Mouse (Mus musculus): ENCODE measurements around the gene Lamb3. TPM values are rescaled to one million over a fixed set of nuclear protein-coding genes. Genes with fewer than 3 reads are reported as not detected.
"Not testable (repeated sequence)": the region's sequence is repeated elsewhere in the genome, so short reads cannot be mapped to it uniquely, and the experiment has no call there.

Gene Lamb3
- total and polyA plus RNA-seq, 3 experiments = 0.03 to 0.30 (median 0.22) TPM

- Histone ChIP-seq H3K4me3 (ENCODE audit: low read depth, low read length) (no peak overlapping the region), H3K27me3 (ENCODE audit: insufficient read depth, low read length) (no peaks in the 10 kb centered on the region), H3K4me1 (ENCODE audit: insufficient read depth, low read depth, low read length) (no peaks in the 10 kb centered on the region), H3K9me3 (replicated peaks) (no peaks in the 10 kb centered on the region), H3K36me3 (replicated peaks) (no peaks in the 10 kb centered on the region)
- ATAC-seq (ENCODE audit: extremely low read depth, insufficient number of reproducible peaks, low FRiP score, poor library complexity, severe bottlenecking) (no peak), DNase-seq (ENCODE audit: low spot score) (no peak)
- TF ChIP-seq POLR2AphosphoS5 (IDR thresholded peaks at IDR 0.05; ENCODE audit: insufficient replicate concordance, low read depth, low read length) (no peak), TAL1 (conservative IDR thresholded peaks at IDR 0.05; ENCODE audit: low read depth, low read length) (no peak)
Measured at GRCm38 (mm10) chr1:193284228-193284779, 76.8 kb downstream of the Lamb3 start.

GRCm38 (mm10) chr1:193285766-193286325, 78.3 kb downstream of the Lamb3 start:
- H3K4me3 ChIP-seq (ENCODE audit: low read depth, low read length); DNase-seq (ENCODE audit: low spot score); H3K9me3 ChIP-seq (replicated peaks); H3K36me3 ChIP-seq (replicated peaks); ATAC-seq (ENCODE audit: extremely low read depth, insufficient number of reproducible peaks, low FRiP score, poor library complexity, severe bottlenecking); H3K4me1 ChIP-seq (ENCODE audit: insufficient read depth, low read depth, low read length); H3K27me3 ChIP-seq (ENCODE audit: insufficient read depth, low read length): not testable (repeated sequence)

DNA sequence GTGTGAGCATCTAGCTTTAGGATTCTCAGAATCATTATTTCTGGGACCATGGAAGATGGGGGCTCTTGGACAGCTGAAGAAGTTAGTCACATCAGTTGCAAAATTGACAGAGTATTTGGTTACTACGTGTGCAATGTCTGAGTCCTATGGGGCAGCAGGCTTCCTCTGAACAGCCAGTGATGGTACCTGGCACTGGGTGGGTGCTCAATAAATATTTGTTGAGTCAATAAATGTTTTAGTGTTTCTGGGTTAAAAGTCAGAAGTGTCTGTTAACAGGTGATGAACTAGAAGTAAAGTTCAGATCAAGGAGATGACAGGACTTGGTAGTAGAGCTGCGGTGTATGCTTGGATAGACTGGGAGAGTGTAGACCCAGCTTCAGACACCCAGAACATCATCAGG, 80.1 kb downstream of the Lamb3 start:
- DNase-seq (ENCODE audit: low spot score) = no peak
- no peaks in the 10 kb centered on the region for H3K4me1 ChIP-seq (ENCODE audit: insufficient read depth, low read depth, low read length)
- no peaks in the 10 kb centered on the region for H3K27me3 ChIP-seq (ENCODE audit: insufficient read depth, low read length)
- no peak overlapping the region for H3K4me3 ChIP-seq (ENCODE audit: low read depth, low read length)
- H3K9me3 ChIP-seq (replicated peaks) = no peaks in the 10 kb centered on the region
- no peaks in the 10 kb centered on the region for H3K36me3 ChIP-seq (replicated peaks)
- no peak for TF ChIP-seq CTCF (IDR thresholded peaks at IDR 0.05; ENCODE audit: low read depth, low read length)
- TF ChIP-seq GATA1 (IDR thresholded peaks at IDR 0.05; ENCODE audit: borderline replicate concordance, low read length) = no peak
- no peak for TF ChIP-seq GATA2 (IDR thresholded peaks at IDR 0.05; ENCODE audit: borderline replicate concordance, low read depth, low read length)
- TF ChIP-seq POLR2AphosphoS5 (IDR thresholded peaks at IDR 0.05; ENCODE audit: insufficient replicate concordance, low read depth, low read length) = no peak
- no peak for TF ChIP-seq TAL1 (conservative IDR thresholded peaks at IDR 0.05; ENCODE audit: low read depth, low read length)
- no peak for ATAC-seq (ENCODE audit: extremely low read depth, insufficient number of reproducible peaks, low FRiP score, poor library complexity, severe bottlenecking)

- DNase-seq (ENCODE audit: low spot score) (no peak), ATAC-seq (ENCODE audit: extremely low read depth, insufficient number of reproducible peaks, low FRiP score, poor library complexity, severe bottlenecking) (no peak)
- no peak overlapping the region for H3K4me3 ChIP-seq (ENCODE audit: low read depth, low read length)
- H3K9me3 ChIP-seq (replicated peaks) = no peaks in the 10 kb centered on the region
- H3K36me3 ChIP-seq (replicated peaks) = no peaks in the 10 kb centered on the region
- no peaks in the 10 kb centered on the region for H3K27me3 ChIP-seq (ENCODE audit: insufficient read depth, low read length)
- TF ChIP-seq TAL1 (conservative IDR thresholded peaks at IDR 0.05; ENCODE audit: low read depth, low read length) (no peak), POLR2AphosphoS5 (IDR thresholded peaks at IDR 0.05; ENCODE audit: insufficient replicate concordance, low read depth, low read length) (no peak), GATA2 (IDR thresholded peaks at IDR 0.05; ENCODE audit: borderline replicate concordance, low read depth, low read length) (no peak), CTCF (IDR thresholded peaks at IDR 0.05; ENCODE audit: low read depth, low read length) (no peak), GATA1 (IDR thresholded peaks at IDR 0.05; ENCODE audit: borderline replicate concordance, low read length) (no peak)
- H3K4me1 ChIP-seq (ENCODE audit: insufficient read depth, low read depth, low read length) = no peaks in the 10 kb centered on the region
Measured at GRCm38 (mm10) chr1:193289076-193289475, 81.6 kb downstream of the Lamb3 start.

- Histone ChIP-seq H3K36me3 (replicated peaks) (no peaks in the 10 kb centered on the region), H3K9me3 (replicated peaks) (no peaks in the 10 kb centered on the region), H3K4me3 (ENCODE audit: low read depth, low read length) (no peak overlapping the region), H3K4me1 (ENCODE audit: insufficient read depth, low read depth, low read length) (no peaks in the 10 kb centered on the region), H3K27me3 (ENCODE audit: insufficient read depth, low read length) (no peaks in the 10 kb centered on the region)
- TF ChIP-seq POLR2AphosphoS5 (IDR thresholded peaks at IDR 0.05; ENCODE audit: insufficient replicate concordance, low read depth, low read length) (no peak), CTCF (IDR thresholded peaks at IDR 0.05; ENCODE audit: low read depth, low read length) (no peak), TAL1 (conservative IDR thresholded peaks at IDR 0.05; ENCODE audit: low read depth, low read length) (no peak), GATA1 (IDR thresholded peaks at IDR 0.05; ENCODE audit: borderline replicate concordance, low read length) (no peak), GATA2 (IDR thresholded peaks at IDR 0.05; ENCODE audit: borderline replicate concordance, low read depth, low read length) (no peak)
- ATAC-seq (ENCODE audit: extremely low read depth, insufficient number of reproducible peaks, low FRiP score, poor library complexity, severe bottlenecking) = no peak
- no peak for DNase-seq (ENCODE audit: low spot score)
Measured at GRCm38 (mm10) chr1:193289914-193290313, 82.4 kb downstream of the Lamb3 start.

DNA sequence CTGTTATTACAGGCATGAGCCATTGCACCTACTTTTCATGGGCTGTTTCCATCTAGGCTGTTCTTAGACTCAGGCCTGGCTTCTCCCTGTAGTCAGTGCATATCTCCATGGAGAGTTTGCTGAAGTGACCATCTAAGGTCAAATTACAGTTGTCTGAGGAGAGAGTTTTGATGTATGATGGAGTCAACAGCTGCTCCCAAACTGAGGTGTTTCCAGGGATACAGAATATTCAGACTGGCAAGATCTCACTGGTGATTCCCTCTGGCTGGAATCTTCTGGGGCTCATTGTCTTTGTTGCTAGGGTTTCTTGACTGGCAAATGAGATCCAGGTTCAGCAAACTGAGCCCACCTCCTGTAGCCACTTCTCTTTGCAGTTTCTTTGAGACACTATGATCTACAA, 83.2 kb downstream of the Lamb3 start:
- Histone ChIP-seq H3K36me3 (replicated peaks) (no peaks in the 10 kb centered on the region), H3K27me3 (ENCODE audit: insufficient read depth, low read length) (no peaks in the 10 kb centered on the region), H3K4me1 (ENCODE audit: insufficient read depth, low read depth, low read length) (no peaks in the 10 kb centered on the region), H3K9me3 (replicated peaks) (no peaks in the 10 kb centered on the region), H3K4me3 (ENCODE audit: low read depth, low read length) (no peak overlapping the region)
- ATAC-seq (ENCODE audit: extremely low read depth, insufficient number of reproducible peaks, low FRiP score, poor library complexity, severe bottlenecking) = no peak
- no peak for TF ChIP-seq POLR2AphosphoS5 (IDR thresholded peaks at IDR 0.05; ENCODE audit: insufficient replicate concordance, low read depth, low read length)
- TF ChIP-seq TAL1 (conservative IDR thresholded peaks at IDR 0.05; ENCODE audit: low read depth, low read length) = no peak
- no peak for TF ChIP-seq GATA2 (IDR thresholded peaks at IDR 0.05; ENCODE audit: borderline replicate concordance, low read depth, low read length)
- TF ChIP-seq CTCF (IDR thresholded peaks at IDR 0.05; ENCODE audit: low read depth, low read length) = no peak
- no peak for TF ChIP-seq GATA1 (IDR thresholded peaks at IDR 0.05; ENCODE audit: borderline replicate concordance, low read length)
- DNase-seq (ENCODE audit: low spot score) = no peak

- Histone ChIP-seq H3K27me3 (ENCODE audit: insufficient read depth, low read length) (no peaks in the 10 kb centered on the region), H3K4me3 (ENCODE audit: low read depth, low read length) (no peak overlapping the region), H3K36me3 (replicated peaks) (no peaks in the 10 kb centered on the region), H3K9me3 (replicated peaks) (no peaks in the 10 kb centered on the region), H3K4me1 (ENCODE audit: insufficient read depth, low read depth, low read length) (no peaks in the 10 kb centered on the region)
- TF ChIP-seq TAL1 (conservative IDR thresholded peaks at IDR 0.05; ENCODE audit: low read depth, low read length) (no peak), GATA2 (IDR thresholded peaks at IDR 0.05; ENCODE audit: borderline replicate concordance, low read depth, low read length) (no peak), GATA1 (IDR thresholded peaks at IDR 0.05; ENCODE audit: borderline replicate concordance, low read length) (no peak), POLR2AphosphoS5 (IDR thresholded peaks at IDR 0.05; ENCODE audit: insufficient replicate concordance, low read depth, low read length) (no peak), CTCF (IDR thresholded peaks at IDR 0.05; ENCODE audit: low read depth, low read length) (no peak)
- DNase-seq (ENCODE audit: low spot score) = no peak
- ATAC-seq (ENCODE audit: extremely low read depth, insufficient number of reproducible peaks, low FRiP score, poor library complexity, severe bottlenecking) = no peak
Measured at GRCm38 (mm10) chr1:193293039-193293438, 85.5 kb downstream of the Lamb3 start.

Data from G1E (cell line).